Mouse (Mus musculus): Measurements from ENCODE around the gene Pnpla5.
"Not testable (repeated sequence)": the region's sequence is repeated elsewhere in the genome, so short reads cannot be mapped to it uniquely, and the experiment has no call there.

Gene Pnpla5

DNA sequence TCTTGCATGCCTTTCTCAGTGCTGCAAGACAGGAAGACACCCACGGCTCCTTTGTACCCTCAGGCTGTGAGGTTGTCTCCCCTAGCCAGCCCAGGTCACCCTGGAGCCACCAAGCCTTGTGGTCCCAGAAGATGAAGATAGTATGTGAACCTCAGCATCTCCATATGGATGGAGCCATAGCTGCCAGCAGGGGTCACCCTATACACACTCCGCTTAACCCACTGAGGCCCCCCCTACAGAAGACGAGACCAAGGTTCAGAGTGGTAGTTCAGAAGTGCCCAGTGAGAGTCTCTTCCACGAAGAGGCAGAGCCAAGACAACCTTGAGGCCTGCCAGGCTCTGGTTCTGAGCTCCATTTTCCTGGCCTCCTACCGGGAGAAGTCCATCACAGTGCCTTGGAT is 7.2 kb downstream of the Pnpla5 start:
- DNase-seq: peak in 1 of 2 experiments; percentile 24

DNA sequence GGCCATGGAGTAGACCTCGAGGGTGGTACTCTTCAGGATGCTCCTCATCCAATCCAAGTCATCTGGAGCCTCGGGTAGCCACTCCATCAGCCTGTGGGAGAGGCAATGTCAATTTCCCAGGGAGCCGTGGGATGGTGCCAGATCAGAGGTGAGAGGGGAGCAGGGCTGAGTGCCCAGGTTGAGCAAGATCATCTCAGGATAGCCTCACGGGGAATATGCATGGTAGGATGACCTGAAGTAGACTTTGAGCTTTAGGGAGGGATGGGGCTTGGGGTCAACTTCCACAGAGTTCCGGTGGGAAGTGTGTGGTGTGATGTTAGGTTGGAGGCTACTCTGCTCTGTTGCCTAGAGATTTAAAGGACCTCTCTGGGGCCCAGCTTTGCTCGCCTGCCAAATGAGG is 9.1 kb downstream of the Pnpla5 start:
- DNase-seq: no peak

DNA sequence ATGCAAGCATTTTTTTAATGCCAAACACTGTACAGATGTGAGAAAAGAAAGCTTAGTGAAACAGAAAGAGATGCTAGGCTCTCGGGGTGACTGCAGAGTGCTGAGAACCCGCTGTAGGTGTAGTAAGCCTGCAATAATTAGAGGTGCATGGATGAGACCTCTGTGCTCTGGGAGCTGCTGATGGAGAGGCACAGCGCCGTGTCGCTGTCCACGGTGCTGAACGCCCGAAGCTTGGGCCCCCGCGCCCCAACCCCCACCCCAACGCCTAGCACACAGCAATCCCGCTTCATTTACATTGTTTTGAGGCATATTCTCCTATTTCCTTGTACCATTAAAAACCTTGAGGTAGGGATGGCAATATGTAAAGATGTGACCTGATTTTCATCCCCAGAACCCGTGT is 14.1 kb downstream of the Pnpla5 start:
- DNase-seq: no peak

DNA sequence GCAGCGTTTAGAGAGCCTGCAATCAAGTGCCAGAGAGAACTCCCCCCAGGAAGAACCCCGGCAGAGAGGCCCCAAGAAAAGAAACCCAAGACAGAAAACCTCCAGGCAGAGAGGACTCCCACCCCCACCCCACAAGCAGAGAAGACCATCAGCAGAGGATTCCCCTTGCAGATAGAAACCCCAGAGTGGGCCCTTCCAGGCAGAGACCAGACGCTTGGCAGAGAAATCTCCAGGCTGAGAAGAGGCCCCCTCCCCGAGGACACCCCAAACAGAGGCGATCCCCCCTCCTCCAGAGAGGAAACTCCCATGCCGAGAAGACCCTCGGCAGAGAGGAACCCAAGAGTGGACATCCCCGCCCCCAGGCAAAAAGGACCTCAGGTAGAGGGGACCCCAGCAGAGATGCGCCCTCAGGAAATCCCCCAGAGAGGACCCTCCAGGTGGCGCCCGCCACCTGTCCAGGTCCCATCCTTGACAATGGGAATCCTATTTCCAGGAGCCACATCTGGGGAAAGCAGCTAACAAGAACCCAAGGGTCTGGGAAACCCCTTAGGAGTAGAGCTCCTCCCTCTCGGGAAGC is 17.0 kb downstream of the Pnpla5 start:
- peak; percentile 16 to 21 for DNase-seq

GRCm38 (mm10) chr15:84105105-84105923 is 17.7 kb downstream of the Pnpla5 start, which contains the start of gene Sult4a1:
Gene Sult4a1 (minus strand): TSS chr15:84105754.
- DNase-seq: peak; percentile 81 to 85

DNA sequence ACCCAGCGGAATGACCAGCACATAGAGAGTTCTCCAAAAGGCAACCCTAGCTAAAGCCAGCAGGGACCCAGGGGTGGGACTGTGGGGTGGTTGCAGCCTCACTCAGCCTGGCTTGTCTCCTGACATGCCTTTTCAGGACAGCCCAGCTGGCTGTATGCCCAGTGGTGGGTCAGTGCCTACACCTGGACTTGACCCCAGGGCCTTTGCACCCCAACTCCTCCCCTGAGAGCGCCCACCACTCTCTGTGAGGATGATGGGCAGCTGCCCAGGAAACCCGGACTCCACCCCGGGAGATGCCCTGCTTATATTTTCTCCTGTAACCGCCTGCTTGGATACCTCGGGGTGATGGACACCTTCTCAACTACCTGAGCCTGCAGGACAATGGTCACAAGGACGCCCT is 18.3 kb downstream of the Pnpla5 start:
- peak; percentile 30 to 41 for DNase-seq

DNA sequence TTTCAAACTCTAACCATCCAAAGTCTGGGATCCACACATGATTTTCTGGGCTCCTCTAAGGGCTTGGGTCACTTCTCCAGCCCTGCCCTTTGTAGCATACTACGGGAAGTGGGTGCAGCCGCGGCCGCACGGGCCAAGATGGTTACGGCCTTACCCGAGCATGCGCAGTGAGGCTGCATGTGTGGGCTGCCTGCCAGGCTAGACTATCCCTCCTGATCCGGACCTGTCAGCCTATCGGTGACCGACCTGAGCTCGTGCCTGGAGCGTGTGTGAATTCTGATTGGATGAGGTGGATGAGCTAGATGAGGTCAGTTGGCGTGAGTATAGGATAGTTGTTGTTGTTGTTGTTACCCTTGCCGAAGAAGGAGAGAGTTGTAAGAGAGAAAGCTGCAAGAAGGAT is 25.4 kb downstream of the Pnpla5 start:
- not testable (repeated sequence) for DNase-seq

DNA sequence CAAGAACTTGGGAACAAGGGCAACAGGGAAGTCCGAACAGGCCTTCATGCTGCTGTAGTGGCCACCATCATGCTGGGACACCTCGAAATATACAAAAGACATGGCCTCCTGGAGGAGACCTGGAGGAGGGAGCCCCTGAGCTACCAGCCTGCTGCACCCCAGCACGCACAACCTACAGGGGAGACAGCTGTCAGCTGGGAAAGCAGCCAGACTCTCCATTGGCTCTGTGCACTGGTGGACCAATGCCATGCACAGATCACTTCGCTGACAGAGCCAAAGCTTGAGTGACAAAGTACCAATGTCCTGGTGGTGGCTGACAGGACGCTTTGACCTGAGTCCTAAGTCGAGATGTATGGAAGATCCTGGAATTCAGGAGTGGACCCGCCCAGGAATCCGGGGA is 26.9 kb downstream of the Pnpla5 start:
- peak; percentile 74 to 77 for DNase-seq

GRCm38 (mm10) chr15:84094921-84095320 is 28.1 kb downstream of the Pnpla5 start:
- no peak for DNase-seq

DNA sequence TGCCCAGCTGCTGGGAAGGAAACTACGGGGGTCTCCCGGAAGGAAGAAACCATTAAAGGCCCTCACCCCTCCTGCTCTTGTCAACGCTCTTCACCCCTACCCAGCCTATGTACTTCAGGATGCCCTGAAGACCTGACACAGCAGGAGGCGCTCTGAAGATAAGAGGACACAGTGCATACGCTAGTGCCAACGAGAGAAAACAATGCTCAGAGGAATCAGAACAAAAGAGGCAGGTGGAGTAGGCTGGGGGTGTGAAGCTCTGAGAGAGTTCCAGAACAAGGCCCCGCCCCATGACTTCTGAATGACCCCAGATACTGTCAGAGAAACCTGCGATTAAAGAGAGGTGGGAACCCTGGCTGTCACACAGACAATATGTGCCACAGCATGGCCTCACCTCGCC is 36.2 kb downstream of the Pnpla5 start:
- DNase-seq: no peak

GRCm38 (mm10) chr15:84086364-84086763 is 36.6 kb downstream of the Pnpla5 start:
- DNase-seq: no peak

- no peak for DNase-seq
Observed at GRCm38 (mm10) chr15:84080069-84080468, 42.9 kb downstream of the Pnpla5 start.

GRCm38 (mm10) chr15:84079519-84079918 is 43.5 kb downstream of the Pnpla5 start:
- DNase-seq: no peak

GRCm38 (mm10) chr15:84078667-84079066 is 44.3 kb downstream of the Pnpla5 start:
- DNase-seq: no peak

- no peak for DNase-seq
Observed at GRCm38 (mm10) chr15:84077151-84077550, 45.8 kb downstream of the Pnpla5 start.

DNA sequence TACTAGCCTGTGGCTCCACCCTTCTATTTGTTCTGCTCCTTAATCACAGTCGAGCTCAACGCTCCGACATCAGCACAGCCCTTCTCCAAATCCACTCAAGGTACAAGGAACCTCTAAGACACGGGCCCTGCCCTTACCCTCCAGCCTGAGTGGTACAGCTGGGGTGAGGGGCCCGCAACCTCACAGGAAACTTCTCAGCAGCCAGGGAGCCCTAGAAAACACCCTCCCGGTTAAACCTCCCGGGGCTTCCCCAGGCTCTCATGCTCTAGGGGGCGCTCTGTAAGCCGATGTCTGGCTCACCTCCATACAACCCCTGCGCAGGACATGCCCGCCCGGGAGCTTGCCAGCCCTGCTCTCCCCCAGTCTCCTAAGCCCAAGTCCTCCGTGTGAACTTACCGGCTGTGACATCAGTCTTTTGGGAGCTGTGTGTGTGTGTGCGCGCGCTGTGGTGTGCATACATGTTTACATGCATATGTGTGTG is 48.2 kb downstream of the Pnpla5 start:
- peak; percentile 30 to 41 for DNase-seq

- peak; percentile 77 to 81 for DNase-seq
Observed at GRCm38 (mm10) chr15:84073911-84074704, 48.9 kb downstream of the Pnpla5 start.

GRCm38 (mm10) chr15:84073058-84073457 is 49.9 kb downstream of the Pnpla5 start:
- no peak for DNase-seq

- DNase-seq: peak; percentile 77 to 82
Observed at GRCm38 (mm10) chr15:84072226-84072625, 50.7 kb downstream of the Pnpla5 start.

- DNase-seq: no peak
Observed at GRCm38 (mm10) chr15:84070116-84070676, 52.8 kb downstream of the Pnpla5 start.

- no peak for DNase-seq
Observed at GRCm38 (mm10) chr15:84069455-84070050, 53.4 kb downstream of the Pnpla5 start.

GRCm38 (mm10) chr15:84065701-84066100 is 57.3 kb downstream of the Pnpla5 start:
- DNase-seq: no peak

DNA sequence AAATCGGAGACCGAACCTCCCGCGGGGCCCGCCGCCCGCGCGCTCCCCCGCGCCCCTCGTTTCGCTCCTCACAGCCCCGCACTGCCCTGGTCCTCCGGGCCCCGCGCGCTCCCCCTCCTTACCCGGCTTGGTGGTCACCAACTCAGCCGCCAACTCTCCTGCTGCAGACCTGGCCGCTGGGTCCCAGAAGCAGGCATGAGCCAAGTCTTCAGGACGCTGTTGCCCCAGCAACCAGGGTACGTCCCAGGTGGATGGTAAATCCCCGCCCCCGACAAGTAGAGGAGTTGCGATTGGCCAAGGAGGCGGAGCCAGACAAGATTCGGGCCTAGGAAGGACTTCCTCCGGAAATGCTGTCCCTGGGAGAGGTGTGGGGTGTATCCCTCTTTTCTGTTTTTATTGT is 57.8 kb downstream of the Pnpla5 start, which contains the start of gene Efcab6:
Efcab6 (minus strand) TSS at position 240 of the 400 bp plus-strand sequence.
- no peak for DNase-seq
